Mouse (Mus musculus) right cerebral cortex, postnatal 10 days (tissue): Measurements from ENCODE around the gene Arhgap8.

Source experiments
- DNase-seq, 2 experiments: peaks; one replicate each; pipeline ENCODE4 v3.0.0; 2021; ENCODE audit warnings: low spot score in 2 of 2

Arhgap8 gene

DNA sequence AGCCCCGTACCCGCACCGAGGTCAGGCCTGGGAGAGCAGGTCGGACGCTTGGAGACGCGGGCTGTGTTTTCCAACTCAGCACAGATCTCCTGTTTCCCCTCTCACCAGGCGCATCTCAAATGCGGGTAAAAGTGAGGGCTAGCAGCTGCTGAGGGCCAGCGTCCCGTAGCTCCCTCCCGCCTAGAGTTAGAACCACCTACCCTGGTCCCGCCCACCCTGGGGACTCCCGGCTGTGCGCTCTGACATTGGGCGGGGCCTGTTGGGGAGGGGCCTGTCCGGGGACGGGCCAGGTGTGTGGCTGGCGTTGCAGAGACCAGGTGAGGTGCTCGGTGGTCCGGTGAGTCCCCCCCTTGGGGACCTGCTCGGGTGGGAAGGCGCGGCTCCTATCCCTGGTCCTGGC lies at the start of gene Arhgap8:
TSS of gene Arhgap8 (plus strand) at position 262 of the 400 bp plus-strand sequence.
- DNase-seq = no peak

DNA sequence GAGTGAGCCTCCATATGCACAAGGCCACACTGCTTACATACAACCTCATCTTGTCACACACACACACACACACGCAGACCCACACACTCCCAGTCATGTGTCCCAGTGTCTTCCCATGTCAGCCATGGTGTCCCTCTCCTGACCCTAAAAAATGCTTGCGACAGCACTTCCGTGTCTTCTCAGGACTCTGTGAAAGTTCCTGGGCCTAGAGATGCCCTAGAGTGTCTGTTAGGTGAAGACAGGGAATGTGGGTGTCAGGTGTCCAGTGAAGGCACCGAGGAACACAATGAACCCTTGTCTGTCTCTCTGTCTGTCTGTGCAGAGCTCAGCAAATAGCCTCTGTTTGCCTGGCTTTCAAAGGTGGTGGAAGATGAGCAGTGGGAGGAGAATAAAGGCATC lies 49.2 kb upstream of the Arhgap8 start:
- no peak for DNase-seq

- DNase-seq = peak; percentile 71 to 73
Measured at GRCm38 (mm10) chr15:84671401-84672307, 48.2 kb upstream of the Arhgap8 start.

DNA sequence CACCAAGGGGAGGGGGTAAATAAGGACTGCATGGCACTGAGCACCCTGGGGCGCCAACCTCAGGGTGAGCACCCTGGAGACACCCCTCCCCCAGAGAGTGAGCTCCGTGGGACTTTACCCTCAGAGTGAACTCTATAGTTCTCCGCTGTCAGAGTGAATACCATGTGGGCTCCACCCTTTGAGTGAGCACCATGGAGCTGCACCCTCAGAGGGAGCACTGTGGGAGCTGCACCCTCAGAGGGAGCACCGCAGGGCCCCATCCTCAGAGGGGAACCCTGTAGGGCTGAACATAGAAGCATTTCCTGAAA lies 47.6 kb upstream of the Arhgap8 start:
- no peak for DNase-seq

DNA sequence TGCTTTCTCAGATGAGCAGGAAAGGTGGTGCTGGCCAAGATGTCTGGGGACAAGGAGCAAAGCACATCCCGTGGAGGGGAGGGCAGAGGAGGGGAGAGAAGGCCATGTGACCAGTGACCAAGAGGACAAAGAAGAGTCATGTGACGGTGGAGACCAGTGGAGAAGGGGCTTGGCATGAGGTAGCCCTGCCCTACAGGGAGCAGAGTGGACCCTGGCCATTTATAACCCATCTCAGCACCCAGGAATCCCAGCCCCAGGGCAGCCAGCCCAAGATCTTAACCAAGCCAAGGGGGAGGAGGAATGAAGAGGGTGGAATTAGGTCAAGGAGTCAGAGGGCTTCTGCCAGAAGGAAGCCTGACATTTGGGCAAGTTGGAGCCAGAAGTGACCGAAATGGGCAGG lies 47.2 kb upstream of the Arhgap8 start:
- no peak for DNase-seq

DNA sequence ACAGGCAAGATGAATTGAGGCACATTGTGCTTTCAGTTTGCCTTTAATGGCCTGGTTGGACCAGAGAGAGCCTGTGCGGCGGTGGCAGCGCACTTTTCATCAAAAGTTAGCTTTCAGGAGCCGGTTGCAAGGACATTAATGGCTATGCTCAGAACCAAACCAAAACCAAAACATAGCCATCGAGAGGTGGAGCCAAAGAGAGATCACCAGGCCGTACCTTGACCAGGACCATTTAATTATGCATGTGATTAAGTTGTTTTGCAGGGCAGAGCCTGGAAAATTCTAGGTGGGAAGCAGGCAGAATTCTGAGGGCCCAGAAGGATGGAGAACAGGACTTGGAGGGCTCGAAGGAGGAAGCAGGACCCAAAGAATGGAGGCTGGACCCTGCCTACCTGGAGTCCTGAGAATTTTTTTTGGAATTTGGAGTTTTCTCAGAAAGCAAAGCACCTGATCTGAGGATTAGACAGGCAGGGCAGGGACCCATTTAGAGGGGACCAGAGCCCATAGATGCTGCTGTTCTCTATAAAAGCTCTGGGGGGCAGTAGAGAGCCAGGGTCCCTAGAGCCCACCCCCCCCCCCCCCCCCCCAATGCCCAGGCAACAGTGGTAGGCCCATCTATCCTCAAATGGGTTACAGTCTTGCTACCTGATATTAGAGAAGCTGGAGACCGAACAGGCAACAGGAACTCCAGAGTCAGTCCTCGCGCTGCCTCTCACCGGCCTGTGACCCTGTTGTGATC lies 45.4 kb upstream of the Arhgap8 start:
- DNase-seq = no peak

GRCm38 (mm10) chr15:84675317-84675716 lies 44.5 kb upstream of the Arhgap8 start:
- no peak for DNase-seq

DNA sequence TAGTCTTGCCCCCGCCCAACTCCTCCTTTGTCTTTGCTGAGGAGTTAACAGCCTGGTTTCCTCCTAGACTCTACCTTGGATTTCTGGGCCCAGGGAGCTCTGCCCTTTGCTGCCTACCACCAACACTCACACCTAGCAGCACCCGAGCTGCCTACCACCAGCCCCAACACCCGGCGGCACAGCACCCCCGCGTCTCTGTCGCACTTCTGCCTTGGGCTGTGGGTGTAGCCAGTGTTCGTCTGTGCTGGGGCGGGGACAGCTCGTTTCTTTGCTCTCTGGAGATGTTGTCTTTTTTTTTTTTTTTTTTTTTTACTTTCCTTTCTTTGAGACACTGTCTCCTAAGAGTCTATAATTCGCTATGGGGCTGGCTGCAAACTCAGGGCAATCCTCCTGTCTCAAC lies 41.9 kb upstream of the Arhgap8 start:
- no peak for DNase-seq

- DNase-seq = no peak
Measured at GRCm38 (mm10) chr15:84679090-84679489, 40.8 kb upstream of the Arhgap8 start.

GRCm38 (mm10) chr15:84679794-84680193 lies 40.1 kb upstream of the Arhgap8 start:
- DNase-seq = no peak

- DNase-seq = peak in 1 of 2 experiments; percentile 74
Measured at GRCm38 (mm10) chr15:84680545-84681454, 39.1 kb upstream of the Arhgap8 start.

DNA sequence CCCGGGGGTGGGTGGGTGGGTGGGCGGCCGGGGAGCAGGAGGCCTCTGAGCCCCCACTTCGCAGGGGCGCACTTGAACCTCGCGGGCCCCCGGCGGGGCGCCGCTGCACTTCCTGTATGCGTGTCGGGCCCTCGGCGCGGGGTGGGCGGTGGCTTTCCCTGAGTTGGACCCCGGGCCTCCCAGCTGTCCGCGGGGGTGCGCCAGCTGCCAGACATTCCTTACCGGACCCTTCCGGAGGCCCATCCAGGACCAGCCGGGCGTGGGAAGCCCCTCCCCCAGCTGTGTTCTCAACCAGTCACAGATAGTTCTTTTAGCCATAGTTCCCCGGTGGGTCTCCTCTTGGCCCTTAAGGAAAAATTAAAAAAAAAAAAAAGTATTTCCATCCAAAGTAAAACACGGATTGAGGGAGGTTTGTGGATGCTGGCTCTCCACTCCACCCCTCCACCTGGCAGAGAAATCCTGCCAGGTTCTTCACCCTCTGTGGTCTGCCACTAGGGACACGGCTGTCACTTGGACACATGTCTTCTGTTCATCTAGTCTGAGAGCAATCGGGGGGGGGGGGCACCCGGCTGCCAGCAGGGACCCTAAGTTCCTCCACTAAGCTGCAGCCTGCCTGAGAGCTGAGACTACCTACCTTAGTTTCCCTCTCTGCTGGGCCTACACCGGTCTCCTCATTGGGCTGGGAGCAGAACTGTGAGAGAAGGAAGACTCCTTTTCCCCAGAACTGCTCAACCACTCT lies 38.2 kb upstream of the Arhgap8 start:
- DNase-seq = peak in 1 of 2 experiments; percentile 46

DNA sequence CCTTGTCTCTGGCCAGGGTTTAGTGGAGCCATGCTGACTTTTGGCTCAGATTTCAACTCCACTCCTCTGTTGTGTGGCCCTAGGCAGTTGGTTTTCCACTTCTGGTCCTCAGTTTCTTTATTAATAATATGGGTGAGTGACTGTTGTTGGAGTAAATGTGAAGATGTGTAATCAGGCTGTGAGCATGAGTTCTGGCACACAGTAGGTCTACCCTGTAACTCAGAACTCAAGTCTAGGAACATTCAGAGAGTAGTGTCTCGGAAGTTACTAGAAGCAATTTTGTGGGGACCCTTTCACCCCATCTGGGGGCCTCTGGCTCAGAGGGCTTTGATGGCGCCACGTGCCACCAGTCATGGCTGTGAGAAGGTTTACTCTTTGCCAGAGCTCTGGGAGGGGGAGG lies 37.6 kb upstream of the Arhgap8 start:
- DNase-seq = no peak

- DNase-seq = no peak
Measured at GRCm38 (mm10) chr15:84682821-84683220, 37.0 kb upstream of the Arhgap8 start.

DNA sequence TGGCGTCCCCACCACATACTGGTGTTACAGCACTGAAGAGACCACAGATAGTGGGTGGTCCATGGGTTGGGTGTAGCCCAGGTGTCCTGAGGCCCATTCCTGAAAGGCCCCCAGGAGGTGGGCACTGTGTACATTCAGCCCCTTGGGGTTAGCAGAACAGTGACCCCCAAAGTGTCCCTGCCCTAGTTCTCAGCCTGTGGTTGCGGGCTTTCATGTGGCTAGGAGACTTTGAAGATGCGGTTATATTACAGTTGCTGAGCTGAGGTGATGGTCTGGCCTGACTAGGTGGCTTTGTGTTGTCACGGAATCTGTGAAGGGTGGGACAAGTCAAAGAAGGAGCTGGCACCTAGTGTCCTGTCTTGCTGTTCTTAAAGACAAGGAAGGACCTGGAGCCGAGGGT lies 35.3 kb upstream of the Arhgap8 start:
- DNase-seq = no peak

DNA sequence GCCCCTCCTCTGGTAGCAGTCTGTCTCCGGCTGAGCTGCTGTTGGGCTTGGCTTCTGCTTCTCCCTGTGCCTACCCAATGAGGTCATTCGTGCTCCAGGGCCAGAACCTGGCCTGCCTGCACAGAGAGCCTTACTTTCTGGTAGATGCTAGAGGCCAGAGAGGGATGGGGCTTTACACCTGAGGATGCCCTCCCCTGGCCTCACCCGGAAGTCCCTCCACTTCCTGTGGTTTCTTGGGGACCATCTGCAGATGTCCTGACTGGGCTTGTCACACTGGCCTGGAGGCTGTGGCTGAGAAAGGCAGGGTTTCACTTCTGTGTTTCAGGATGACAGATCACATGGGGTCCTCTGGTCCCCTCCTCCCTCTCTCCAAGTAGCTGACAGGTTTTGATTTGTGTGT lies 34.4 kb upstream of the Arhgap8 start:
- DNase-seq = peak in 1 of 2 experiments; percentile 42

DNA sequence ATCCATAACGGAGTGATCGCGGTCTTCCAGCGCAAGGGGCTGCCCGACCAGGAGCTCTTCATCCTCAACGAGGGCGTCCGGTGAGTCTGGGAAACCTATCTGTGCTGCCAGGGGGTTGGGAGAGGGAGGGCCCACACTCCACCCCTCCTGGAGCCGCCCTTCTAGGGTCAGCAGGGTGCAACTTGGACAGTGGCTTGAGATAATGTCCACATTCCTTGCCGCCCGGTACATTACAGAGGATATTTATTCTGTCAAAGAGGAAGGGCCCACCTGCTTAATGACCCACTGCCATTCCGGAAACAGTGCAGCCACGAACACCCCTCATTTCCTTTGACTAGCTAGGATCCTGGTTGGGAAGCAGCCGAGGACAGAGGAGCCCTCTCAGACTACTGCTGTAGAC lies 31.9 kb upstream of the Arhgap8 start:
- DNase-seq = no peak

- DNase-seq = no peak
Measured at GRCm38 (mm10) chr15:84689356-84689755, 30.5 kb upstream of the Arhgap8 start.

- DNase-seq = no peak
Measured at GRCm38 (mm10) chr15:84691513-84691912, 28.3 kb upstream of the Arhgap8 start.

DNA sequence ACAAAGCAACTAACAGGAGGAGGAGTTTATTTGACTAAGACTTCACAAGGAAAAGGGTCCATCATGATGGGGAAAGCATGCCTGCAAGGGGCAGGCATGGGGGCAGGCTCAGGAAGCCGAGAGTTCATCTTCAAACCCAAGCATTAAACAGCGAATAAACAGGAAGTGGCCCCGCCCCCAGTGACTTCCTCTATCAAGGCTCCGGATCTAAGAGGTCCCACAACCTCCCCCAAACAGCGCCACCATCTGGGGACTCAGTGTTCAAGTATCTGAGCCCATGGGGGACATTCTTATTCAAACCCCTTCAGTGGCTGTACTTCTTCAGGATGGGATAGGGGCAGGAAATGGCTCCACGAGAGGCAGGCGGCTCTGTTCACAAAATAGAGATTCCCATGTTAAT lies 27.2 kb upstream of the Arhgap8 start:
- DNase-seq = no peak

- no peak for DNase-seq
Measured at GRCm38 (mm10) chr15:84696021-84696420, 23.8 kb upstream of the Arhgap8 start.
